Mouse (Mus musculus): Measurements from ENCODE around the gene Gm20388. TPM values are rescaled to one million over a fixed set of nuclear protein-coding genes. Genes with fewer than 3 reads are reported as not detected.

Gene Gm20388
- polyA plus RNA-seq, 2 experiments = 8.5 TPM; not detected in 1

GRCm38 (mm10) chr8:122852546-122852905 is 2941.9 kb downstream of the Gm20388 start:
- Histone ChIP-seq H3K27ac (no peak overlapping the region), H3K4me1 (replicated peaks; ENCODE audit: control insufficient read depth in 2 of 2, insufficient read depth in 2 of 2, low read length in 1 of 2) (no peaks in the 10 kb centered on the region), H3K9me3 (ENCODE audit: control insufficient read depth, low read length) (no peaks in the 10 kb centered on the region), H3K9ac (replicated peaks) (no peak overlapping the region), H3K4me3 (ENCODE audit: insufficient read depth in 1 of 2, low read depth in 2 of 2, low read length in 2 of 2) (no peak overlapping the region), H3K4me2 (ENCODE audit: low read depth) (no peak overlapping the region), H3K36me3 (replicated peaks; ENCODE audit: control insufficient read depth, insufficient read depth, low read depth) (no peaks in the 10 kb centered on the region), H3K27me3 (ENCODE audit: control insufficient read depth, insufficient read depth, low read length) (no peaks in the 10 kb centered on the region)
- DNase-seq (ENCODE audit: low read depth in 3 of 3, low spot score in 3 of 3) = no peak
- no peak for ATAC-seq (ENCODE audit: insufficient read depth)
- TF ChIP-seq EP300 (IDR thresholded peaks at IDR 0.05; ENCODE audit: low read depth) (no peak), CTCF (IDR thresholded peaks at IDR 0.05; ENCODE audit: low read depth) (no peak)
- WGBS (ENCODE audit: insufficient replicate concordance) = 32% methylated on average over 1 of the region's 1 CpGs

- no peaks in the 10 kb centered on the region for H3K27me3 ChIP-seq (ENCODE audit: control insufficient read depth, insufficient read depth, low read length)
- no peak overlapping the region for H3K9ac ChIP-seq (replicated peaks)
- no peak overlapping the region for H3K4me3 ChIP-seq (ENCODE audit: insufficient read depth in 1 of 2, low read depth in 2 of 2, low read length in 2 of 2)
- no peaks in the 10 kb centered on the region for H3K36me3 ChIP-seq (replicated peaks; ENCODE audit: control insufficient read depth, insufficient read depth, low read depth)
- no peaks in the 10 kb centered on the region for H3K9me3 ChIP-seq (ENCODE audit: control insufficient read depth, low read length)
- no peak overlapping the region for H3K4me2 ChIP-seq (ENCODE audit: low read depth)
- H3K27ac ChIP-seq = no peak overlapping the region
- ATAC-seq (ENCODE audit: insufficient read depth) = no peak
- TF ChIP-seq CTCF (IDR thresholded peaks at IDR 0.05; ENCODE audit: low read depth) (no peak), EP300 (IDR thresholded peaks at IDR 0.05; ENCODE audit: low read depth) (no peak)
- H3K4me1 ChIP-seq (replicated peaks; ENCODE audit: control insufficient read depth in 2 of 2, insufficient read depth in 2 of 2, low read length in 1 of 2) = no peaks in the 10 kb centered on the region
- WGBS (ENCODE audit: insufficient replicate concordance) = 46% methylated on average over 11 of the region's 11 CpGs
- DNase-seq (ENCODE audit: low read depth in 3 of 3, low spot score in 3 of 3) = no peak
These were observed 2942.7 kb downstream of the Gm20388 start for GRCm38 (mm10) chr8:122853340-122853771.

DNA sequence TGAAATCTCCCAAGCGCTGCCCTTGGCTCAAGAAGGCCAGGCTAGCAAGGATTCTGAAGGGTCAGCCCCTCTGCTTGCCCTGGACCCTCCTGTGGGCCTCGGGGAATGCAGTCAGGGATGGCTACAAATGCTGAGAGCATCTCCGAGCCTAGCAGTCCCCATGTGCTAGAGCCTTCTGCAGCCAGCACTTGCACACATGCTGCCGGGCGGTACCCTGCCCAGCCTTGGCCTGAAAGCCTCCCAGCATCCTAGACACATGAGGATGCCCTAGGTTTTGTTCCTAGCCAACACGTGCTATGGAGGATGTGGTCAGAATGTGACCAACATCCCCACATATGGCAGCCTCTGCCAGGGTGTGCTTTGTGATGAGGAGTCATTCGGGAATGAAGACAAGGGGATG is 2943.7 kb downstream of the Gm20388 start:
- WGBS (ENCODE audit: insufficient replicate concordance) = 62% methylated on average over 7 of the region's 7 CpGs
- ATAC-seq (ENCODE audit: insufficient read depth) (no peak), DNase-seq (ENCODE audit: low read depth in 3 of 3, low spot score in 3 of 3) (no peak)
- H3K27ac ChIP-seq = no peak overlapping the region
- no peaks in the 10 kb centered on the region for H3K27me3 ChIP-seq (ENCODE audit: control insufficient read depth, insufficient read depth, low read length)
- H3K4me2 ChIP-seq (ENCODE audit: low read depth) = no peak overlapping the region
- H3K9me3 ChIP-seq (ENCODE audit: control insufficient read depth, low read length) = no peaks in the 10 kb centered on the region
- H3K36me3 ChIP-seq (replicated peaks; ENCODE audit: control insufficient read depth, insufficient read depth, low read depth) = no peaks in the 10 kb centered on the region
- H3K4me3 ChIP-seq (ENCODE audit: insufficient read depth in 1 of 2, low read depth in 2 of 2, low read length in 2 of 2) = no peak overlapping the region
- H3K9ac ChIP-seq (replicated peaks) = no peak overlapping the region
- TF ChIP-seq EP300 (IDR thresholded peaks at IDR 0.05; ENCODE audit: low read depth) = no peak
- TF ChIP-seq CTCF (IDR thresholded peaks at IDR 0.05; ENCODE audit: low read depth) = no peak
- no peaks in the 10 kb centered on the region for H3K4me1 ChIP-seq (replicated peaks; ENCODE audit: control insufficient read depth in 2 of 2, insufficient read depth in 2 of 2, low read length in 1 of 2)

DNA sequence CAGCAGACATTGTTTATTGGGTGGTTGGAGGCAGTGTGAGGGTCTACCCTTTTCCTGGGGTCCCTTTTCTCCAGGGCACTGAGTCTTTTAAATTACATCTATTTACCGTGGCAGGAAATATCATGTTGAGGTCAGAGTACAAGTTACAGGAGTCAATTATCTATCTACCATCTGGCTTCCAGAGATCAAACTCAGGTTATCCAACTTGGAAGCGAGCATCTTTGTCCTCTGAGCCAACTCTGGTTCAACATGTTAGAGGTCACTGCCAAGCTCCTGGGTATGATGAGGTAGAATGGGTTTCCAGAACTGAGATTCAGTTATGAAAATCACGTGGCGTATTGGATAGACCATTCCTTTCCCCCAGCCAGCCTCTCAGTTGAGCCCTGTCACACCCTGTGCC is 2944.5 kb downstream of the Gm20388 start:
- DNase-seq (ENCODE audit: low read depth in 3 of 3, low spot score in 3 of 3) (no peak), ATAC-seq (ENCODE audit: insufficient read depth) (no peak)
- Histone ChIP-seq H3K27ac (no peak overlapping the region), H3K4me1 (replicated peaks; ENCODE audit: control insufficient read depth in 2 of 2, insufficient read depth in 2 of 2, low read length in 1 of 2) (no peaks in the 10 kb centered on the region), H3K27me3 (ENCODE audit: control insufficient read depth, insufficient read depth, low read length) (no peaks in the 10 kb centered on the region), H3K4me2 (ENCODE audit: low read depth) (no peak overlapping the region), H3K9ac (replicated peaks) (no peak overlapping the region), H3K9me3 (ENCODE audit: control insufficient read depth, low read length) (no peaks in the 10 kb centered on the region), H3K4me3 (ENCODE audit: insufficient read depth in 1 of 2, low read depth in 2 of 2, low read length in 2 of 2) (no peak overlapping the region), H3K36me3 (replicated peaks; ENCODE audit: control insufficient read depth, insufficient read depth, low read depth) (no peaks in the 10 kb centered on the region)
- 56% methylated on average over 4 of the region's 4 CpGs for WGBS (ENCODE audit: insufficient replicate concordance)
- no peak for TF ChIP-seq CTCF (IDR thresholded peaks at IDR 0.05; ENCODE audit: low read depth)
- TF ChIP-seq EP300 (IDR thresholded peaks at IDR 0.05; ENCODE audit: low read depth) = no peak

GRCm38 (mm10) chr8:122856288-122856687 is 2945.6 kb downstream of the Gm20388 start:
- no peaks in the 10 kb centered on the region for H3K36me3 ChIP-seq (replicated peaks; ENCODE audit: control insufficient read depth, insufficient read depth, low read depth)
- TF ChIP-seq EP300 (IDR thresholded peaks at IDR 0.05; ENCODE audit: low read depth) (no peak), CTCF (IDR thresholded peaks at IDR 0.05; ENCODE audit: low read depth) (no peak)
- no peak overlapping the region for H3K9ac ChIP-seq (replicated peaks)
- 64% methylated on average over 8 of the region's 8 CpGs for WGBS (ENCODE audit: insufficient replicate concordance)
- no peaks in the 10 kb centered on the region for H3K9me3 ChIP-seq (ENCODE audit: control insufficient read depth, low read length)
- H3K4me2 ChIP-seq (ENCODE audit: low read depth) = no peak overlapping the region
- H3K27me3 ChIP-seq (ENCODE audit: control insufficient read depth, insufficient read depth, low read length) = no peaks in the 10 kb centered on the region
- H3K4me1 ChIP-seq (replicated peaks; ENCODE audit: control insufficient read depth in 2 of 2, insufficient read depth in 2 of 2, low read length in 1 of 2) = no peaks in the 10 kb centered on the region
- H3K4me3 ChIP-seq (ENCODE audit: insufficient read depth in 1 of 2, low read depth in 2 of 2, low read length in 2 of 2) = no peak overlapping the region
- ATAC-seq (ENCODE audit: insufficient read depth) (no peak), DNase-seq (ENCODE audit: low read depth in 3 of 3, low spot score in 3 of 3) (no peak)
- H3K27ac ChIP-seq = no peak overlapping the region

Measured in liver, embryonic 14.5 days (tissue).